Mouse (Mus musculus): ENCODE data around the gene Gm28048.

GRCm38 (mm10) chr11:22871628-22872306 is 110.1 kb downstream of the Gm28048 start:
- TF ChIP-seq CTCF (IDR thresholded peaks at IDR 0.05; ENCODE audit: insufficient read depth, low read length) (no peak), POLR2A (IDR thresholded peaks at IDR 0.05; ENCODE audit: borderline replicate concordance, extremely low read depth, low read depth, low read length) (0 out of 2 replicates have a peak, but pooled peaks have one; percentile 15)

All from lung, adult 2 months (tissue).